Mouse (Mus musculus) neural tube, embryonic 13.5 days (tissue): ENCODE data around the gene Tex14. TPM values are rescaled to one million over a fixed set of nuclear protein-coding genes. Genes with fewer than 3 reads are reported as not detected.

Experiments
- ATAC-seq: fragments of 200-750 bp; cut with Nextera tagmentation; 2 replicates; pipeline ENCODE4 v1.8.0; 2017; ENCODE audit warnings: low read depth, mild to moderate bottlenecking, moderate TSS enrichment, moderate library complexity
- H3K27ac ChIP-seq: fragments of 300-500 bp; sonication (generic); replicated peaks from 2 replicates; pipeline ENCODE4 v1.5.1; 2015; ENCODE audit warnings: moderate library complexity, mild to moderate bottlenecking, inconsistent platforms
- H3K27me3 ChIP-seq: fragments of 300-500 bp; sonication (generic); 2 replicates; pipeline ENCODE4 v1.6.1; 2015; ENCODE audit warnings: mild to moderate bottlenecking, inconsistent platforms
- H3K36me3 ChIP-seq: fragments of 300-500 bp; sonication (generic); 2 replicates; pipeline ENCODE4 v1.6.1; 2015; ENCODE audit warnings: mild to moderate bottlenecking, inconsistent platforms
- H3K4me1 ChIP-seq: fragments of 300-500 bp; sonication (generic); replicated peaks from 2 replicates; pipeline ENCODE4 v1.6.1; 2015; ENCODE audit warnings: inconsistent platforms
- H3K4me2 ChIP-seq: fragments of 300-500 bp; sonication (generic); 2 replicates; pipeline ENCODE4 v1.6.1; 2015; ENCODE audit warnings: inconsistent platforms, mild to moderate bottlenecking, moderate library complexity
- H3K4me3 ChIP-seq: fragments of 300-500 bp; sonication (generic); 2 replicates; pipeline ENCODE4 v1.5.1; 2015; ENCODE audit warnings: mild to moderate bottlenecking, inconsistent platforms
- H3K9ac ChIP-seq: fragments of 300-500 bp; sonication (generic); 2 replicates; pipeline ENCODE4 v1.6.1; 2015; ENCODE audit warnings: moderate library complexity, mild to moderate bottlenecking, inconsistent platforms
- H3K9me3 ChIP-seq: fragments of 300-500 bp; sonication (generic); 2 replicates; pipeline ENCODE4 v1.6.1; 2016; ENCODE audit warnings: inconsistent platforms
- WGBS: fragments of 180-500 bp; shearing (Covaris S2); methylation state at CpG from one replicate; pipeline ENCODE4 v1.1.7; 2015; 5-methylcytosine and 5-hydroxymethylcytosine counted together
- polyA plus RNA-seq: library from polyadenylated mRNA; unstranded; fragments of >200 nt; fragmentation: Nextera tagmentation; extraction: Ambion mirVana; gene quantifications from 2 replicates; pipeline ENCODE4 v1.2.1, GENCODE M21; 2015

The Tex14 gene
- polyA plus RNA-seq, result 0.32 and 1.4 TPM in 2 replicates

DNA sequence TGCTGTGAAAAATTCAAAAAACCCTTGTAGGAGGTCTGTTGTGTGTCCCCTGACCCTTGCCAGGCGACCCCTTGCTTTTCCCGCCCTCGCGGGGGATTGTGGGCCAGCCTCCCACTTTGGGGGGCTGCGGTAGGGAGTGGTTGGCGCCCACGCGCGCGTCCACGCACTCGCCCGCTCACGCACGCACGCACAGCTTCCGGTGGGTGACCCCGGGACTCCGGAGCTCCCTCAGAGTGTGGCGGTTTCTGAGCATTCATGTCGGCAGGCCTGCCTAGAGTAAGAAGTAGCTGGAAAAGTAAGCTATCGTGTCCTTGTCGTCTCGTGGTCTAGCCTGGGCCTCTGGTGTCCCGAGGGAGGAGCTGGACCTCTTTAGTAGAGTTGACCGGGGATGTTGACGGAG lies at the start of gene Tex14, which contains the start of gene Rad51c:
Tex14 (plus strand) TSS at position 190 of the 400 bp plus-strand sequence.
Rad51c (minus strand) TSS at position 79 of the 400 bp plus-strand sequence.
- H3K9ac ChIP-seq, result peak within 1 kb of the TSS; percentile 84
- peak within 1 kb of the TSS; percentile 67 for H3K4me2 ChIP-seq
- H3K4me1 ChIP-seq, result peaks cover 6% of the 10 kb centered on the region
- no peaks in the 10 kb centered on the region for H3K9me3 ChIP-seq
- no peaks in the 10 kb centered on the region for H3K36me3 ChIP-seq
- H3K27me3 ChIP-seq, result no peaks in the 10 kb centered on the region
- ATAC-seq, result peak; percentile 46
- H3K4me3 ChIP-seq, result peak within 1 kb of the TSS; percentile 59
- H3K27ac ChIP-seq, result peak within 1 kb of the TSS; percentile 97
- 80% methylated on average over 27 of the region's 27 CpGs for WGBS

DNA sequence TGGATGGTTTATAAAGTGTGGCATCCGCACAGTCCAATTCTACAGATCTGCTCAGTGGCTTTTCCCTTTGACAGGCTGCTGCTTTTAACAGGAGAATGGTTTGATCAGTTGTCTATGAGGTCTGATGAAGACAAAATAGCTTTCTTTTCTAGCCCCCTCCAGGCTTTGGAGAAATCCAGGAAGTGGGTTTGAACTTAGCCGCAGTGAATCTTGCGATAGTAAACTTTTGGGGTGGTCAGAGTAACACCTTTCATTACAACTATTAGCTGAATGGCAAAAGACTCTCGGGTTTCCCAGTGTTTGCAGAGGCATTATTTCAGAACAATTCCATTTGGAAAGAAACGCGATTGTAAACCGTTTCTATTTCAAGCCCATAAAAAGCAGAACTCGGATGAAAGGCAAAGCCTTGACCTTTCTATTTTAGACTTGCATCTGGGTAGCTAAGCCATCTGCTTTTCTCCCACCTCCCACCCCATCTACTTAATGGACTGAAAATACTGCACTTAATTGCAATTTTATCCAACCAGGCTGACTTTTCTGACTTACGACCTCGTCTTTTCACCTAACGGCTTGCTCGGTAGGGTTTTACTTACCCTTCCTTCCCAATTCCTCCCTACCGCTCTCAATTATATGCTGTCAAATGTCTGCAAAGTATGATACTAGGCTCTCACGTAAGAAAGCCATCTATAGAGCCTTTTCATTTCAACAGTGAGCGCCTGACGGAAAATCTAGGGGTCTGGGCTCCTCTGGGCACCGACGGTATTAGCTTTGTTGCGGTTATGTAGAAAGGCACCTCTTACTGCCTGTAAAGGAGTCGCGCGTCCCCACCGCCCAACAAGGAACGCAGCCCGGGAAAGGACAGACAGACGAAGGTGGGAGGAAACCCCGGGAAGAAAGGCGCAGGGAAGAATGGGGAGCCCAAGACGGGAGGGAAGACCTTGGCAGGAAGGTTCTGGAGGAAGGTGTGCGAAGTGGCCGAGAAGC lies 47.3 kb upstream of the Tex14 start:
- H3K4me3 ChIP-seq, result peak overlapping the region; percentile 91
- H3K9ac ChIP-seq, result peak overlapping the region; percentile 93
- H3K27me3 ChIP-seq, result 0 out of 2 replicates have a peak, but pooled peaks cover 9% of the 10 kb centered on the region
- H3K27ac ChIP-seq, result peak overlapping the region; percentile 90
- no peaks in the 10 kb centered on the region for H3K9me3 ChIP-seq
- ATAC-seq, result peak; percentile 29
- H3K4me1 ChIP-seq, result peaks cover 14% of the 10 kb centered on the region
- WGBS, result 3% methylated on average over 31 of the region's 31 CpGs
- H3K4me2 ChIP-seq, result peak overlapping the region; percentile 74
- H3K36me3 ChIP-seq, result peaks cover 11% of the 10 kb centered on the region; the same call in 1 of the 2 replicates

DNA sequence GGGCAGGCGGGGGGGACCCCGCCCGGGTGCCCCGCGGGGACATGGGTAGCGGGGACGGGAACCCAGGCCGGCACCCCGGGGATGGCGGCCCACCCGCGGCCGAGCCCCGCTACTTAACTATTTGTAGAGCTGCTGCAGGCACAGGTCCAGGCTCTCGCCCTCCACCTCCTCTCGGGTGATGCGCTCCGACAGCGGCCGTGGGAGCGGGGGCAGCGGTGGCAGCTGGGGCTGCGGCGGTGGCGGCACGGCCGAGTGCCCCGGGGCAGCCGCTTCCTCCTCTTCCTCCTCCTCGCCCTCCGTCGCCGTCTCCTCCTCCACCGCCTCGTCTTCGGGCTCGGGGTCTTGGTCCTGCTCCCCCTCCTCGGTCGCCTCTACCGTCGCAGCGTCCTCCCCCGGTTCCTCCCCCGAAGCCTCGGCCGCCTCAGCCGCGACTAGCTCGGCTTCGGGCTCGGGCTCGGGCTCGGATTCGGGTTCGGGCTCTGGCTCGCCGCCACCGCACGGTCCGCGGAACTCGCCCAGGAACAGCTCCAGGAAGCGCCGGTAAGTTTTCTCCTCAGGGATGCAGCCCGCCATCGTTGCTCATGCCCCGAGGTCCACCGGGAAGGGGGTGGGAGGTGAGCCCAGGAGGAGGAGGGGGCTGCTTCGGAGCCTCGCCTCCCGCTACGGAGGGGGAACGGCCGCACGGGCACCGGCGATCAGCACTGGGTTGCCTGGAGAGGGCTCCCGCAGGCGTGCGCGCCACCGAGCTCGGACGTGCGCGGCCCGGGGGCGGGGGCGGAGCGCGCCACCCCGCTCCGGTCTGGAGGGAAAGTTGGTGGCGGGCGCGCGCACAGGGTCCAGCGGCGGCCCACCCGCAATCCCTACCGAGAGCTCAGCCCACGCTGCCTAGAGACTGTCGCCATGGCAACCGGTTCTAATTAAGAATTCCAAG lies 46.3 kb upstream of the Tex14 start, which contains the start of gene Ppm1e:
Ppm1e (minus strand) TSS at position 693 of the 931 bp plus-strand sequence.
- ATAC-seq, result peak; percentile 97
- 0 out of 2 replicates have a peak, but pooled peaks cover 9% of the 10 kb centered on the region for H3K27me3 ChIP-seq
- H3K36me3 ChIP-seq, result peaks cover 10% of the 10 kb centered on the region; the same call in 1 of the 2 replicates
- peak within 1 kb of the TSS; percentile 90 for H3K27ac ChIP-seq
- peak within 1 kb of the TSS; percentile 93 for H3K9ac ChIP-seq
- peak within 1 kb of the TSS; percentile 91 for H3K4me3 ChIP-seq
- H3K9me3 ChIP-seq, result no peaks in the 10 kb centered on the region
- H3K4me1 ChIP-seq, result peaks cover 14% of the 10 kb centered on the region
- under 1% methylated on average over 85 of the region's 104 CpGs for WGBS
- H3K4me2 ChIP-seq, result peak within 1 kb of the TSS; percentile 74

DNA sequence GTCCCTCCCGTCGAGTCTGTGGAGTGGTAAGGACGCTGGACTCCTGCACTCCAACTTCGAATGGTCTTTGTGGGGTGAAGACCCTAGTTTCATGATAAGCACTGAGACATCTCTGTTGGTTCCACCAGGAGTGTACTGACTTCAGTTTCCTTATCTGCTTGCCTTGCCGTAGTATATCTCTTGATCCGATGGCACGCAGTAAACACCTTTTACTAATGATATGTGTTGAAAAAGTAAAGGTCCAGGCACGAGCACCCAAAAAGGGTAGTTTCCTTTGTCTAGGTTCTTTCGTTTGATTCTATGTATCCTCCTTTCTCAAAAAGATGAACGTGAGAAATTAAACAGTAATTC lies 45.6 kb upstream of the Tex14 start:
- peak overlapping the region; percentile 91 for H3K4me3 ChIP-seq
- WGBS, result 16% methylated on average over 10 of the region's 10 CpGs
- H3K4me2 ChIP-seq, result peak overlapping the region; percentile 74
- 0 out of 2 replicates have a peak, but pooled peaks cover 9% of the 10 kb centered on the region for H3K27me3 ChIP-seq
- no peaks in the 10 kb centered on the region for H3K9me3 ChIP-seq
- peak overlapping the region; percentile 93; the same call in 1 of the 2 replicates for H3K9ac ChIP-seq
- ATAC-seq, result no peak
- peaks cover 14% of the 10 kb centered on the region for H3K4me1 ChIP-seq
- H3K36me3 ChIP-seq, result peaks cover 3% of the 10 kb centered on the region; the same call in 1 of the 2 replicates
- H3K27ac ChIP-seq, result peak overlapping the region; percentile 90; the same call in 1 of the 2 replicates

DNA sequence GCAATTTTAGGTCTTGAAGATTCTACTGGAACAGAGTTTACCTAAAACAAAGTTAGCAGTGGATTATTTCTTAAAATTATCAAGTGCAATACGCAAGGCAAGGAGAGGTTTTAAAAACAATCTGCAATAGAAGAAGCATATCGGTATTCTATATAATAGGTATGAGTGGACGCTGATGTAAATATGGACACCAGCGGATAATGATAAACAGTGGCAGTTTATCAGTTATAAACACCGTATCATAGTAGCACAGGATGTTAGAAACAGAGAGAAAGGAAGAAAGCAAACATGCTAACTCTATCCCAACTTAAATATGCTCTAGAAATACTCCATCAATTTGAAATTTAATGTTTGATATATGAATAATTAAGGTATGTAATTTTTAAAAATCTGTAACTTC lies 39.7 kb upstream of the Tex14 start:
- Histone ChIP-seq H3K27me3 (0 out of 2 replicates have a peak, but pooled peaks cover 9% of the 10 kb centered on the region), H3K9ac (no peak overlapping the region), H3K4me1 (no peaks in the 10 kb centered on the region), H3K36me3 (no peaks in the 10 kb centered on the region), H3K4me2 (no peak overlapping the region), H3K9me3 (no peaks in the 10 kb centered on the region), H3K27ac (no peak overlapping the region), H3K4me3 (no peak overlapping the region)
- WGBS, result 93% methylated on average over 5 of the region's 5 CpGs
- no peak for ATAC-seq

DNA sequence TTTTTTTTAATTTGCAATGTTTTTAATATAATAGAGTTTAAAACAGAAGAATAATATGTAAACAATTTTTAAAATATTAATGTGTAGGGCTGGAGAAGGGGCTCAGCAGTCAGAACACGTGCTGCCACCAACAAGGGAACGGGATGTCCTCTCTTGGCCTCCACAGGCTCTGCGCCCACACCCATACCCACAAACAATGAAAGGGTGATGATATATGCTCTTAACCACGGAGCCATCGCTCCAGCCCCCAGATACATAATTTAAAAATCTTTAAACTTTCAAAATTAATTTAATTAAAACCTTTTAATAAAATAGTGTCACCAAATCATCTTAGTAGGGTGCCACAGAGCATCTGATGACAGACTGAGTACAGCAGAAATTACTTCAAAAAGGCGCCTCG lies 37.8 kb upstream of the Tex14 start:
- Histone ChIP-seq H3K27ac (no peak overlapping the region), H3K36me3 (no peaks in the 10 kb centered on the region), H3K4me3 (no peak overlapping the region), H3K9me3 (no peaks in the 10 kb centered on the region), H3K4me2 (no peak overlapping the region), H3K9ac (no peak overlapping the region), H3K4me1 (no peaks in the 10 kb centered on the region), H3K27me3 (no peaks in the 10 kb centered on the region)
- WGBS, result 87% methylated on average over 7 of the region's 7 CpGs
- no peak for ATAC-seq

DNA sequence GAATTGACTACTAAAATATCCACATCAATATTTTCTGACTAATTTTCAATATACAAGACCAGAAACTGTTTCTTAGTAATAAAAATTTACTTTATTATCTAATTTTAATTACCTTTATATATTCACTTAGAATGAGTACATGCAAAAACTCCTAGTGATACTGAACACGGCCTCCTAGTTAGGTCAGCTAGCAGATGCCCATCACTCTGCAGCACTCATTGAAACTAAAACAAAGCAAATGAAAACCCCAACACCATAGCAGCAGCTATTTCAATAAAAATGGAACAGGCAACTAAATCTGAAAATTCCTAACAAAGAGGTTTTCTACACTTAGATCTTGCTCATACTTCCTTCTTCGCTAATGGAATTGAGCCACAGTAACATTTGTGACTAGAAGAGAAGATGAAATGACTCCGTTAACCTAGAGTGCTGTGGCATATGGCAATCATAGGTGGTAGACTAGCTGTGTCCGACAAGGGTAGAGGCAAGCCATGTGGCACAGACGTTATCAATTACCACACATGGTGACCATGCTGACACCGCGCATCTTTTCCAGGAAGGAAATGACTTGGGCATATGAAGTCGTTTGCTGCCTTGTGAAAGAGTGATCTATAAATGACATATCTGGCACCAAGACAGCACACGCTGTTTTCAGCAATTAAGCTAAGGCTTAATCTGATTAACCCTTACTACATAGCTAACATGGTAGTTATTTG lies 36.8 kb upstream of the Tex14 start:
- no peaks in the 10 kb centered on the region for H3K27me3 ChIP-seq
- H3K4me2 ChIP-seq, result no peak overlapping the region
- H3K36me3 ChIP-seq, result no peaks in the 10 kb centered on the region
- 63% methylated on average over 9 of the region's 9 CpGs for WGBS
- no peaks in the 10 kb centered on the region for H3K9me3 ChIP-seq
- H3K9ac ChIP-seq, result no peak overlapping the region
- H3K4me1 ChIP-seq, result no peaks in the 10 kb centered on the region
- ATAC-seq, result no peak
- H3K4me3 ChIP-seq, result no peak overlapping the region
- H3K27ac ChIP-seq, result no peak overlapping the region

DNA sequence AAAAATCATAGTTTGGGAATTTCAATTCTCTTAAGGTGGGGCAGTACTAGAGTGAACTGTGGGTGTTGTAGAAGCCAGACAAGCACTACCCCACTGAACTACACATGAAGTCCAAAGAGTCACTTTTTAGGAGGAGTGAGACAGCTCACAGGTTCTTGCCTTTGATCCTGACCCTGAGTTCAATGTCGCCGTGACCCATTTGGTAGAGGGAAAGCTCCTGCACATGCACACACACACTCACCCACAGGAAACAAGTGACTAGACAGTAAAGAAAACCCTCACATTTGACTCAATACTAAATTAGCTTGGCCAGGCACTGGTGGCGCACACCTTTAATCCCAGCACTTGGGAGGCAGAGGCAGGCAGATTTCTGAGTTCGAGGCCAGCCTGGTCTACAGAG lies 20.3 kb upstream of the Tex14 start:
- H3K4me2 ChIP-seq, result no peak overlapping the region
- no peaks in the 10 kb centered on the region for H3K9me3 ChIP-seq
- no peak for ATAC-seq
- H3K4me1 ChIP-seq, result no peaks in the 10 kb centered on the region
- H3K27me3 ChIP-seq, result no peaks in the 10 kb centered on the region
- H3K4me3 ChIP-seq, result no peak overlapping the region
- H3K27ac ChIP-seq, result no peak overlapping the region
- H3K9ac ChIP-seq, result no peak overlapping the region
- 95% methylated on average over 4 of the region's 4 CpGs for WGBS
- no peaks in the 10 kb centered on the region for H3K36me3 ChIP-seq

DNA sequence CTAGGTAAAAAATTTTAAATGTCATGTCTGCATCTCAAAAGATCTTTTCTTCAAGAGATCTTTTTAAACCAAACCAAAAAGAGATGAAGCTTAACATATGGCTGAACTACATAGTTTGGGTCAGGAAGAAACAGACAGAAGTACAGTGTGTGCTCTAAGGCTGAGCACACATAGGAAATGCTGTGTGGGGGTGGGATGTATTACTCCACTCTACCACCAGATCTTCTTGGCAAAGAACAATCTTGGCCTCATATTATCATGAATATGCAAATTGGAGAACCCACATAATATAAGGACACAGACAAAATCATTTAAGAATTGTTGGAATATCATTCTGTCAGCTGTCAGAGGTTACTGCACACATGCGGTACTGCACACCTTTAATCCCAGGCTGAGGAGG lies 19.2 kb upstream of the Tex14 start:
- H3K27me3 ChIP-seq, result no peaks in the 10 kb centered on the region
- WGBS, result 97% methylated on average over 1 of the region's 1 CpGs

DNA sequence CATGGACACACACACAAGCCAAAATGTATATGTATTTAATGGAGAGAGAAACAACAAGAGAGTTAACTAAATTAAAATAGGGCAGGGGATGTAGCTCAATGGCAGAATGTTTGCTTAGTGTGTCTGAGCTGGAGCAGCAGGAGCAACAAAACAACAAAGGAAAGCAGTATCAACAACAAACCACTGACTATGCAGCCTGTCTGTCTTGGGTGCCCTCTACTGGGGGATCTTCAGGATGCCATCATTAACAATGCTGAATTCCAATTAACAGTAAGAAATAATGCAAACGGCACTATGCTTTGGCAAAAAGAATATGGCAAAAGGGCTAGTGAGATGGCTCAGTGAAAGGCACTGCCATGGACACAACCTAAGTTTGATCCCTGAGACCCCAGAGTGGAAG lies 11.0 kb upstream of the Tex14 start:
- 40% methylated on average over 1 of the region's 1 CpGs for WGBS
- peak; percentile 59; the same call in 1 of the 2 replicates for ATAC-seq
- no peak overlapping the region for H3K4me2 ChIP-seq

More for the DNA sequence above, 19.2 kb upstream of the Tex14 start:
- Histone ChIP-seq H3K36me3 (no peaks in the 10 kb centered on the region), H3K4me2 (no peak overlapping the region), H3K9ac (no peak overlapping the region), H3K4me1 (no peaks in the 10 kb centered on the region), H3K9me3 (no peaks in the 10 kb centered on the region), H3K27ac (no peak overlapping the region), H3K4me3 (no peak overlapping the region)
- no peak for ATAC-seq

DNA sequence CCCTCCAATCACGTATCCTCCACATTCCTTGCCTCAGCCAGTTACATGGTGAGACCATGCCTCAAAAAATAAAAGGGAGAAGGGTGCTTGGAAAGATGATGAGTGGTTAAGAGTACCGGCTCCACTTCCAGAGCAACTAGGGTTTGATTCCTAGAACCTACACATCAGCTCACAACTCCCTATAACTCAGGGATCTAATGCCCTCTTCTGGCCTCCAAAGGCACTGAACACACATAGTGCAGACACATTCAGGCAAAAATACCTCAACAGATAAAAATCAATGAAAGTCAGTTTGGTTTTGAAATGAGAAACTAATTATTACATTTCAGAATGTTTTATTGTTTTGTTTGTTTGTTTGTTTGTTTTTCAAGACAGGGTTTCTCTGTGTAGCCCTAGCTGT lies 6.5 kb upstream of the Tex14 start:
- Histone ChIP-seq H3K9ac (no peak overlapping the region), H3K9me3 (no peaks in the 10 kb centered on the region), H3K27me3 (no peaks in the 10 kb centered on the region), H3K4me1 (no peaks in the 10 kb centered on the region), H3K36me3 (no peaks in the 10 kb centered on the region), H3K27ac (no peak overlapping the region), H3K4me2 (no peak overlapping the region), H3K4me3 (no peak overlapping the region)
- 96% methylated on average over 2 of the region's 2 CpGs for WGBS
- no peak for ATAC-seq

More for the DNA sequence above, 11.0 kb upstream of the Tex14 start:
- Histone ChIP-seq H3K27me3 (no peaks in the 10 kb centered on the region), H3K9me3 (no peaks in the 10 kb centered on the region), H3K9ac (no peak overlapping the region), H3K36me3 (no peaks in the 10 kb centered on the region), H3K4me3 (no peak overlapping the region), H3K27ac (no peak overlapping the region), H3K4me1 (no peaks in the 10 kb centered on the region)
